Mouse (Mus musculus) sigmoid colon, adult 10 weeks (tissue): ENCODE data around the gene Mknk1. TPM values are rescaled to one million over a fixed set of nuclear protein-coding genes. Genes with fewer than 3 reads are reported as not detected.

Source experiments
- polyA plus RNA-seq: library from polyadenylated mRNA; stranded (reverse); fragments of 350-450 nt; fragmentation: Illumina TruSeq; extraction: RNeasy Lipid Tissue Mini Kit (QIAGEN cat#74804); gene quantifications from one replicate; pipeline ENCODE4 v1.2.3, GENCODE M21; 2014; ENCODE audit warnings: low read depth, low replicate concordance

Mknk1 gene
- 14.2 TPM for polyA plus RNA-seq

GRCm38 (mm10) chr4:115838696-115839641 lies at the start of gene Mknk1:
Gene Mknk1 (plus strand): TSS chr4:115839198.

GRCm38 (mm10) chr4:115827888-115828571 lies 11.0 kb upstream of the Mknk1 start, which contains the start of gene Mob3c:
Gene Mob3c (plus strand): TSS chr4:115828092.

GRCm38 (mm10) chr4:115884022-115884421 lies 45.0 kb downstream of the Mknk1 start, which contains the start of gene Kncn:
Gene Kncn (plus strand): TSS chr4:115884400.

GRCm38 (mm10) chr4:115890553-115890952 lies 51.6 kb downstream of the Mknk1 start, which contains the start of gene 6430628N08Rik:
Gene 6430628N08Rik (plus strand): TSS chr4:115890665.

Other genes starting within 250 kb of the Mknk1 start
- gene Cyp4a32, start 238.2 kb upstream of the Mknk1 start, polyA plus RNA-seq: not detected
- gene Cyp4b1, start 191.5 kb upstream of the Mknk1 start, polyA plus RNA-seq: 4.2 TPM
- gene Efcab14, start 101.5 kb upstream of the Mknk1 start, polyA plus RNA-seq: 92.2 TPM
- gene Tex38, start 58.2 kb upstream of the Mknk1 start, polyA plus RNA-seq: not detected
- gene Atpaf1, start 54.4 kb upstream of the Mknk1 start, polyA plus RNA-seq: 100 TPM
- gene Mob3c, start 11.1 kb upstream of the Mknk1 start, polyA plus RNA-seq: 19.8 TPM
- not detected for gene Kncn, start 45.2 kb downstream of the Mknk1 start, polyA plus RNA-seq
- not detected for gene 6430628N08Rik, start 51.5 kb downstream of the Mknk1 start, polyA plus RNA-seq
- gene Dmbx1, start 100.7 kb downstream of the Mknk1 start, polyA plus RNA-seq: not detected
- 4.2 TPM for gene Faah, start 178.7 kb downstream of the Mknk1 start, polyA plus RNA-seq
- 8.8 TPM for gene Nsun4, start 214.7 kb downstream of the Mknk1 start, polyA plus RNA-seq
- 435 TPM for gene Uqcrh, start 235.9 kb downstream of the Mknk1 start, polyA plus RNA-seq
- gene Lrrc41, start 236.1 kb downstream of the Mknk1 start, polyA plus RNA-seq: 7.8 TPM